Mouse (Mus musculus): ENCODE results near the gene AB124611. TPM values are rescaled to one million over a fixed set of nuclear protein-coding genes. Genes with fewer than 3 reads are reported as not detected.
A peak's percentile ranks its signal among the peaks of the same experiment; 100 is the strongest.

The AB124611 gene
- polyA plus RNA-seq, 1 experiment from 2014 or later: 6.0 TPM

GRCm38 (mm10) chr9:21575253-21575652, 49.3 kb downstream of the AB124611 start:
- no peaks in the 10 kb centered on the region for H3K9me3 ChIP-seq (replicated peaks)
- H3K9ac ChIP-seq: no peak overlapping the region
- H3K27me3 ChIP-seq: no peaks in the 10 kb centered on the region
- H3K36me3 ChIP-seq: peaks cover 88% of the 10 kb centered on the region
- whole genome bisulfite sequencing: 92% methylated on average over 10 of the region's 10 CpGs
- H3K4me1 ChIP-seq: no peaks in the 10 kb centered on the region; the same call in 1 of the 2 replicates
- no peak overlapping the region for H3K4me2 ChIP-seq (replicated peaks)
- H3K4me3 ChIP-seq: no peak overlapping the region
- no peak overlapping the region for H3K27ac ChIP-seq
- peak; percentile 29; the same call in 1 of the 2 replicates for ATAC-seq (ENCODE audit: low FRiP score)

- peaks cover 89% of the 10 kb centered on the region for H3K36me3 ChIP-seq
- 84% methylated on average over 1 of the region's 1 CpGs for whole genome bisulfite sequencing
- H3K4me1 ChIP-seq: no peaks in the 10 kb centered on the region; the same call in 1 of the 2 replicates
- no peak overlapping the region for H3K4me2 ChIP-seq (replicated peaks)
- H3K4me3 ChIP-seq: no peak overlapping the region
- H3K9ac ChIP-seq: no peak overlapping the region
- no peak for ATAC-seq (ENCODE audit: low FRiP score)
- H3K27me3 ChIP-seq: no peaks in the 10 kb centered on the region
- H3K9me3 ChIP-seq (replicated peaks): no peaks in the 10 kb centered on the region
- H3K27ac ChIP-seq: no peak overlapping the region
Measured at GRCm38 (mm10) chr9:21576286-21576685, 50.3 kb downstream of the AB124611 start.

GRCm38 (mm10) chr9:21578226-21578625, 52.2 kb downstream of the AB124611 start:
- no peak overlapping the region for H3K27ac ChIP-seq
- no peaks in the 10 kb centered on the region; the same call in 1 of the 2 replicates for H3K4me1 ChIP-seq
- 75% methylated on average over 3 of the region's 3 CpGs for WGBS
- no peak overlapping the region for H3K9ac ChIP-seq
- H3K36me3 ChIP-seq: peaks cover 88% of the 10 kb centered on the region
- H3K4me2 ChIP-seq (replicated peaks): no peak overlapping the region
- no peak for ATAC-seq (ENCODE audit: low FRiP score)
- H3K4me3 ChIP-seq: no peak overlapping the region
- H3K27me3 ChIP-seq: no peaks in the 10 kb centered on the region
- H3K9me3 ChIP-seq (replicated peaks): no peaks in the 10 kb centered on the region

- H3K4me3 ChIP-seq: no peak overlapping the region
- H3K27ac ChIP-seq: no peak overlapping the region
- H3K36me3 ChIP-seq: peaks cover 95% of the 10 kb centered on the region
- H3K4me1 ChIP-seq: no peaks in the 10 kb centered on the region
- no peak overlapping the region for H3K9ac ChIP-seq
- no peaks in the 10 kb centered on the region for H3K9me3 ChIP-seq (replicated peaks)
- no peak for ATAC-seq (ENCODE audit: low FRiP score)
- no peak overlapping the region for H3K4me2 ChIP-seq (replicated peaks)
- no peaks in the 10 kb centered on the region for H3K27me3 ChIP-seq
- 86% methylated on average over 1 of the region's 1 CpGs for WGBS
Measured at GRCm38 (mm10) chr9:21585401-21585800, 59.4 kb downstream of the AB124611 start.

- Histone ChIP-seq H3K9me3 (replicated peaks) (no peaks in the 10 kb centered on the region), H3K27ac (no peak overlapping the region), H3K36me3 (peaks cover 74% of the 10 kb centered on the region), H3K4me3 (no peak overlapping the region), H3K9ac (no peak overlapping the region), H3K4me2 (replicated peaks) (no peak overlapping the region), H3K27me3 (no peaks in the 10 kb centered on the region), H3K4me1 (peaks cover 8% of the 10 kb centered on the region)
- 85% methylated on average over 23 of the region's 23 CpGs for WGBS
- no peak for ATAC-seq (ENCODE audit: low FRiP score)
Measured at GRCm38 (mm10) chr9:21587678-21588349, 61.8 kb downstream of the AB124611 start.

GRCm38 (mm10) chr9:21588350-21588749, 62.4 kb downstream of the AB124611 start:
- no peaks in the 10 kb centered on the region for H3K27me3 ChIP-seq
- H3K4me1 ChIP-seq: peaks cover 10% of the 10 kb centered on the region
- no peak for ATAC-seq (ENCODE audit: low FRiP score)
- no peak overlapping the region for H3K4me3 ChIP-seq
- no peak overlapping the region for H3K27ac ChIP-seq
- no peaks in the 10 kb centered on the region for H3K9me3 ChIP-seq (replicated peaks)
- WGBS: 95% methylated on average over 8 of the region's 8 CpGs
- H3K4me2 ChIP-seq (replicated peaks): no peak overlapping the region
- peaks cover 69% of the 10 kb centered on the region for H3K36me3 ChIP-seq
- no peak overlapping the region for H3K9ac ChIP-seq

GRCm38 (mm10) chr9:21589538-21589937, 63.6 kb downstream of the AB124611 start:
- no peak overlapping the region for H3K4me3 ChIP-seq
- H3K27me3 ChIP-seq: no peaks in the 10 kb centered on the region
- H3K9me3 ChIP-seq (replicated peaks): no peaks in the 10 kb centered on the region
- peaks cover 60% of the 10 kb centered on the region for H3K36me3 ChIP-seq
- H3K4me1 ChIP-seq: peaks cover 22% of the 10 kb centered on the region
- H3K4me2 ChIP-seq (replicated peaks): no peak overlapping the region
- no peak for ATAC-seq (ENCODE audit: low FRiP score)
- H3K9ac ChIP-seq: no peak overlapping the region
- no peak overlapping the region for H3K27ac ChIP-seq
- 94% methylated on average over 5 of the region's 5 CpGs for WGBS

- no peak overlapping the region for H3K4me3 ChIP-seq
- H3K27ac ChIP-seq: no peak overlapping the region
- H3K27me3 ChIP-seq: no peaks in the 10 kb centered on the region
- WGBS: 89% methylated on average over 6 of the region's 6 CpGs
- H3K4me2 ChIP-seq (replicated peaks): peak overlapping the region; percentile 98
- H3K4me1 ChIP-seq: peaks cover 29% of the 10 kb centered on the region
- no peak overlapping the region for H3K9ac ChIP-seq
- H3K36me3 ChIP-seq: peaks cover 57% of the 10 kb centered on the region
- no peak for ATAC-seq (ENCODE audit: low FRiP score)
- H3K9me3 ChIP-seq (replicated peaks): no peaks in the 10 kb centered on the region
Measured at GRCm38 (mm10) chr9:21591127-21591830, 65.3 kb downstream of the AB124611 start.

- no peaks in the 10 kb centered on the region for H3K9me3 ChIP-seq (replicated peaks)
- H3K27me3 ChIP-seq: no peaks in the 10 kb centered on the region
- H3K4me2 ChIP-seq (replicated peaks): peak overlapping the region; percentile 98
- peaks cover 29% of the 10 kb centered on the region for H3K4me1 ChIP-seq
- H3K4me3 ChIP-seq: peak overlapping the region; percentile 98
- peak overlapping the region; percentile 86 for H3K27ac ChIP-seq
- H3K9ac ChIP-seq: peak overlapping the region; percentile 94
- WGBS: 21% methylated on average over 17 of the region's 17 CpGs
- ATAC-seq (ENCODE audit: low FRiP score): peak; percentile 84
- peaks cover 49% of the 10 kb centered on the region for H3K36me3 ChIP-seq
Measured at GRCm38 (mm10) chr9:21591831-21592702, 66.1 kb downstream of the AB124611 start.

GRCm38 (mm10) chr9:21592703-21593121, 66.7 kb downstream of the AB124611 start, which contains the start of the genes Timm29 and Yipf2:
TSS of gene Timm29 (plus strand) at chr9:21592722.
TSS of gene Yipf2 (minus strand) at chr9:21592828.
- peak within 1 kb of the TSS; percentile 86 for H3K27ac ChIP-seq
- H3K36me3 ChIP-seq: peaks cover 42% of the 10 kb centered on the region

GRCm38 (mm10) chr9:21593122-21593721, 67.2 kb downstream of the AB124611 start:
- peaks cover 29% of the 10 kb centered on the region for H3K4me1 ChIP-seq
- WGBS: 4% methylated on average over 55 of the region's 69 CpGs
- peak overlapping the region; percentile 94 for H3K9ac ChIP-seq
- H3K36me3 ChIP-seq: peaks cover 37% of the 10 kb centered on the region
- H3K4me2 ChIP-seq (replicated peaks): peak overlapping the region; percentile 98
- H3K27ac ChIP-seq: peak overlapping the region; percentile 86
- peak overlapping the region; percentile 98 for H3K4me3 ChIP-seq
- H3K9me3 ChIP-seq (replicated peaks): no peaks in the 10 kb centered on the region
- H3K27me3 ChIP-seq: no peaks in the 10 kb centered on the region
- peak; percentile 72 for ATAC-seq (ENCODE audit: low FRiP score)

More at GRCm38 (mm10) chr9:21592703-21593121, 66.7 kb downstream of the AB124611 start, which contains the start of the genes Timm29 and Yipf2:
- Histone ChIP-seq H3K9ac (peak within 1 kb of the TSS; percentile 94), H3K9me3 (replicated peaks) (no peaks in the 10 kb centered on the region), H3K4me2 (replicated peaks) (peak within 1 kb of the TSS; percentile 98), H3K4me3 (peak within 1 kb of the TSS; percentile 98), H3K27me3 (no peaks in the 10 kb centered on the region), H3K4me1 (peaks cover 29% of the 10 kb centered on the region)
- under 1% methylated on average over 30 of the region's 30 CpGs for WGBS
- peak; percentile 95 for ATAC-seq (ENCODE audit: low FRiP score)

All from hindbrain, embryonic 12.5 days (tissue).